Mouse (Mus musculus) embryonic facial prominence, embryonic 15.5 days (tissue): ENCODE measurements around the gene Amhr2. TPM values are rescaled to one million over a fixed set of nuclear protein-coding genes. Genes with fewer than 3 reads are reported as not detected.

Experiments
- ATAC-seq: fragments of 200-750 bp; cut with Nextera tagmentation; 2 replicates; pipeline ENCODE4 v1.8.0; 2017; ENCODE audit warnings: low read depth, moderate TSS enrichment; ENCODE audit not compliant: insufficient number of reproducible peaks, low FRiP score, low TSS enrichment
- H3K27ac ChIP-seq: fragments of 300-500 bp; sonication (generic); replicated peaks from 2 replicates; pipeline ENCODE4 v1.5.1; 2015; ENCODE audit warnings: mild to moderate bottlenecking, inconsistent platforms
- H3K27me3 ChIP-seq: fragments of 300-500 bp; sonication (generic); 2 replicates; pipeline ENCODE4 v1.6.1; 2015; ENCODE audit warnings: inconsistent platforms
- H3K36me3 ChIP-seq: fragments of 300-500 bp; sonication (generic); 2 replicates; pipeline ENCODE4 v1.6.1; 2015; ENCODE audit warnings: mild to moderate bottlenecking, inconsistent platforms
- H3K4me1 ChIP-seq: fragments of 300-500 bp; sonication (generic); 2 replicates; pipeline ENCODE4 v1.6.1; 2015; ENCODE audit warnings: inconsistent platforms
- H3K4me2 ChIP-seq: fragments of 300-500 bp; sonication (generic); replicated peaks from 2 replicates; pipeline ENCODE4 v1.6.1; 2015; ENCODE audit warnings: mild to moderate bottlenecking, inconsistent platforms
- H3K4me3 ChIP-seq: fragments of 300-500 bp; sonication (generic); replicated peaks from 2 replicates; pipeline ENCODE4 v1.5.1; 2015; ENCODE audit warnings: mild to moderate bottlenecking, inconsistent platforms
- H3K9ac ChIP-seq: fragments of 300-500 bp; sonication (generic); 2 replicates; pipeline ENCODE4 v1.6.1; 2015; ENCODE audit warnings: inconsistent platforms
- H3K9me3 ChIP-seq: fragments of 300-500 bp; sonication (generic); replicated peaks from 2 replicates; pipeline ENCODE4 v1.6.1; 2016; ENCODE audit warnings: inconsistent platforms
- WGBS: fragments of 180-500 bp; shearing (Covaris S2); methylation state at CpG from one replicate; pipeline ENCODE4 v1.1.7; 2015; 5-methylcytosine and 5-hydroxymethylcytosine counted together
- polyA plus RNA-seq: library from polyadenylated mRNA; unstranded; fragments of >200 nt; fragmentation: Nextera tagmentation; extraction: Ambion mirVana; gene quantifications from 2 replicates; pipeline ENCODE4 v1.2.1, GENCODE M21; 2015

Amhr2 gene
- polyA plus RNA-seq, 1 experiment from 2014 or later: 0.59 TPM

DNA sequence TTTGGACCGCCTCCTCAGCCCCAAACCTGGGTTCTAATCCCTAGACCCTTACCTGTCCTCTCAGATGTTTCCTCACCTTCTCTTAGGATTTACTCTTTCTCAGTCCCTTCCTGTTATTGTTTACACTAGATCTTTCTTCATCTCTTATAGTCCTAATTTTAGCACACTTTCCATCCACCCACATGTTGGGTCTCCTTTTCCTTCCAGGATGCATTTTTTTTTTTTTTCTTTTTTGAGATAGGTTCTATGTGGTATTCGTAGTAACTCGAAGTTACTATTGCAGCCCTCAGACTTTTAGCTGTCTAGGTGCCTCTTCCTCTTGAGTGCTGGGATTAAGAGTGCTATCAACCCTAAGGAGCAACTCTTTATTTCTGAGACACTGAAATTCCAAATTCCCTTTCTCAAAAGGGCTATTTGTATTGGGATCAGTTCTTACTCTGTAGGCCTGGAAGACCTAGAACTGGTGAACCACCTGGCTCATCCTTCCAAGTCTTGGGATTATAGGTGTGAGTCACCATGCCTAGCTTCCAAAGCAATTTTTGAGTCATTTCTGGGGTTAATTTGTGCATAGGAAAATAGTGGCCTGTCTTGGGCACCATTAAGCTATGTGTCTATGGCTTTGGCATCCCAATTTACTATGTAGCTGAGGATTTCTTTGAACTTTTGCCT is 38.1 kb upstream of the Amhr2 start:
- Histone ChIP-seq H3K4me3 (peak overlapping the region; percentile 59), H3K9ac (no peak overlapping the region; the same call in 1 of the 2 replicates), H3K4me2 (peak overlapping the region; percentile 40), H3K36me3 (peaks cover 37% of the 10 kb centered on the region), H3K27ac (peak overlapping the region; percentile 96), H3K4me1 (peaks cover 50% of the 10 kb centered on the region), H3K9me3 (no peaks in the 10 kb centered on the region), H3K27me3 (no peaks in the 10 kb centered on the region)
- ATAC-seq: no peak
- 11% methylated on average over 3 of the region's 3 CpGs for WGBS

DNA sequence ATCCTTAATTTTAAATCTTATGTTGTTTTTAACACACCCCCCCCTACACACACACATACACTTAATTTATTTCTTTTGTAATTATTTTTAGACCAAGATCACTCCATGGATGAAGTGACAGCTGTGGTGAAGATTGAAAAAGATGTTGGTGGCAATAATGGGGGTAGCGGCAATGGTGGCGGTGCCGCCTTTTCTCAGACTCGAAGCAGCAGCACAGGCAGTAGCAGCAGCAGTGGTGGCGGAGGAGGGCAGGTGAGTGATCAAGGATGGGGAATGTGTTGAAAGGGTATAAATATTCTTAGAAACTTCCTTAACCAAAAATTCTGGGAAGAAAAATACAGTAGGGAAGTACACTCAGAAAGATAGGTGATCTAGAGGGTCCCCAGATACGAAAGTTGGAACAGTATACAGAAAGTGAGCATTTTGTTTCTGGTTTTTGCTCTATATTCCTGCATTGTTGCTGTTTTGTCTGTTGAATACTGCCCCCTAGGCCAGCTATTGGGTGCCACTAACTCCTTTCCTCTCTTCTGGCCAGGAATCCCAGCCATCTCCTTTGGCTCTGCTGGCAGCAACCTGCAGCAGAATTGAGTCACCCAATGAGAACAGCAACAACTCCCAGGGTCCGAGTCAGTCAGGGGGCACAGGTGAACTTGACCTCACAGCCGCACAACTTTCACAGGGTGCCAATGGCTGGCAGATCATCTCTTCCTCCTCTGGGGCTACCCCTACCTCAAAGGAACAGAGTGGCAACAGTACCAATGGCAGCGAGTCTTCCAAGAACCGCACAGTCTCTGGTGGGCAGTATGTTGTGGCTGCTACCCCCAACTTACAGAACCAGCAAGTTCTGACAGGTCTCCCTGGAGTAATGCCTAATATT is 37.2 kb upstream of the Amhr2 start:
- 90% methylated on average over 10 of the region's 10 CpGs for WGBS
- H3K27me3 ChIP-seq: no peaks in the 10 kb centered on the region
- H3K36me3 ChIP-seq: peaks cover 43% of the 10 kb centered on the region
- H3K9ac ChIP-seq: no peak overlapping the region
- H3K27ac ChIP-seq: no peak overlapping the region
- ATAC-seq: no peak
- no peaks in the 10 kb centered on the region for H3K9me3 ChIP-seq
- H3K4me1 ChIP-seq: peaks cover 50% of the 10 kb centered on the region
- peak overlapping the region; percentile 4; the same call in 1 of the 2 replicates for H3K4me2 ChIP-seq
- no peak overlapping the region for H3K4me3 ChIP-seq

DNA sequence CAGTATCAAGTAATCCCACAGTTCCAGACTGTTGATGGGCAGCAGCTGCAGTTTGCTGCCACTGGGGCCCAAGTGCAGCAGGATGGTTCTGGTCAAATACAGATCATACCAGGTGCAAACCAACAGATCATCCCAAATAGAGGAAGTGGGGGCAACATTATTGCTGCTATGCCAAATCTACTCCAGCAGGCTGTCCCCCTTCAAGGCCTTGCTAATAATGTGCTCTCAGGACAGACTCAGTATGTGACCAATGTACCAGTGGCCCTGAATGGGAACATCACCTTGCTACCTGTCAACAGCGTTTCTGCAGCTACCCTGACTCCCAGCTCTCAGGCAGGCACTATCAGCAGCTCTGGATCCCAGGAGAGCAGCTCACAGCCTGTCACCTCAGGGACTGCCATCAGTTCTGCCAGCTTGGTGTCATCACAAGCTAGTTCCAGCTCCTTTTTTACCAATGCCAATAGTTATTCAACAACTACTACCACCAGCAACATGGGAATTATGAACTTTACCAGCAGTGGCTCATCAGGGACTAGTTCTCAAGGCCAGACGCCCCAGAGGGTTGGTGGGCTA is 36.5 kb upstream of the Amhr2 start:
- H3K4me2 ChIP-seq: no peak overlapping the region
- ATAC-seq: no peak
- peaks cover 46% of the 10 kb centered on the region for H3K36me3 ChIP-seq
- H3K4me3 ChIP-seq: no peak overlapping the region
- H3K27me3 ChIP-seq: no peaks in the 10 kb centered on the region
- H3K27ac ChIP-seq: no peak overlapping the region
- peaks cover 52% of the 10 kb centered on the region for H3K4me1 ChIP-seq
- H3K9me3 ChIP-seq: no peaks in the 10 kb centered on the region
- no peak overlapping the region for H3K9ac ChIP-seq
- WGBS: 71% methylated on average over 2 of the region's 2 CpGs

DNA sequence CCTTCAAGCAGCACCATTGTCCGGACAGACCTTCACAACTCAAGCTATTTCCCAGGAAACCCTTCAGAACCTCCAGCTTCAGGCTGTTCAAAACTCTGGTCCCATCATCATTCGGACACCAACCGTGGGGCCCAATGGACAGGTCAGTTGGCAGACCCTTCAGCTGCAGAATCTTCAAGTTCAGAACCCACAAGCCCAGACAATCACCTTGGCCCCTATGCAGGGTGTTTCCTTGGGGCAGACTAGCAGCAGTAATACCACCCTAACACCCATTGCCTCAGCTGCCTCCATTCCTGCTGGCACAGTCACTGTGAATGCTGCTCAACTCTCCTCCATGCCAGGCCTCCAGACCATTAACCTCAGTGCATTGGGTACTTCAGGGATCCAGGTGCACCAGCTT is 35.9 kb upstream of the Amhr2 start:
- peaks cover 52% of the 10 kb centered on the region for H3K4me1 ChIP-seq
- H3K36me3 ChIP-seq: peaks cover 49% of the 10 kb centered on the region
- 92% methylated on average over 3 of the region's 3 CpGs for WGBS
- no peak overlapping the region for H3K27ac ChIP-seq
- no peak overlapping the region for H3K9ac ChIP-seq
- no peaks in the 10 kb centered on the region for H3K9me3 ChIP-seq
- H3K4me2 ChIP-seq: peak overlapping the region; percentile 27
- no peak overlapping the region for H3K4me3 ChIP-seq
- H3K27me3 ChIP-seq: no peaks in the 10 kb centered on the region
- no peak for ATAC-seq

DNA sequence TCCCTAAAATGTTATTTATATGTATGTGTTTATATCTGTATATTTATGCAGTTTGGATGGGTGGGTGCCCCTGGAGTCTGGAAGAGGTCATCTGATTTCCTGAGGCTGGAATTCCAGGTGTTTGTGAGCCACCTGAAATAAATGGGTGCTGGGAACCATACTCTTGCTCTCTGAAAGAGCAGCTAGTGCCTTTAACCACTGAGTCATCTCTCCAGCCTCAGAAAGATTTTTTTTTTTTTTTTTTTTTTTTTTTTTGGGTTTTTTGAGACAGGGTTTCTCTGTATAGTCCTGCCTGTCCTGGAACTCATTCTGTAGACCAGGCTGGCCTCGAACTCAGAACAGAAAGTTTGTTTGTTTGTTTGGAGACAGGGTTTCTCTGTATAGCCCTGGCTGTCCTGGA is 34.1 kb upstream of the Amhr2 start:
- ATAC-seq: no peak
- peaks cover 57% of the 10 kb centered on the region for H3K36me3 ChIP-seq
- no peak overlapping the region; the same call in 1 of the 2 replicates for H3K4me2 ChIP-seq
- WGBS: 95% methylated on average over 1 of the region's 1 CpGs
- no peak overlapping the region for H3K4me3 ChIP-seq
- H3K9me3 ChIP-seq: no peaks in the 10 kb centered on the region
- no peak overlapping the region for H3K27ac ChIP-seq
- H3K27me3 ChIP-seq: no peaks in the 10 kb centered on the region
- H3K9ac ChIP-seq: no peak overlapping the region
- peaks cover 47% of the 10 kb centered on the region for H3K4me1 ChIP-seq

DNA sequence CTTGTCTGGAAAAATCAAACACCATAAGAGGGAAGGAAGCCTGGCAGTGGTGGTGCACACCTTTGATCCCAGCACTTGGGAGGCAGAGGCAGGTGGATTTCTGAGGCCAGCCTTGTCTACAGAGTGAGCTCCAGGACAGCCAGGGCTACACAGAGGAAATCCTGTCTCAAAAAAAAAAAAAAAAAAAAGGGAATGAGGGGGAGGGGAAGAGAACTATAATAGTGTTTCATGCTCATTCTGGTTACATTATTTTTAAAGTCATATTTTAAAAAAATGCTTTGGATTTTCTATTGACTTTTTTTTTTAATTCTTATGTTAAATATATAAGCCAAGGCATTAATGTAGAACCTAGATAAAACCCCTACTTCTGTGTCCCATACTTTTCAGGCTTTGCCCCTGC is 31.5 kb upstream of the Amhr2 start:
- H3K4me2 ChIP-seq: no peak overlapping the region
- no peak overlapping the region for H3K27ac ChIP-seq
- no peak for ATAC-seq
- peaks cover 29% of the 10 kb centered on the region for H3K4me1 ChIP-seq
- no peak overlapping the region for H3K4me3 ChIP-seq
- no peak overlapping the region for H3K9ac ChIP-seq
- peaks cover 47% of the 10 kb centered on the region for H3K36me3 ChIP-seq
- no peaks in the 10 kb centered on the region for H3K27me3 ChIP-seq
- no peaks in the 10 kb centered on the region for H3K9me3 ChIP-seq

DNA sequence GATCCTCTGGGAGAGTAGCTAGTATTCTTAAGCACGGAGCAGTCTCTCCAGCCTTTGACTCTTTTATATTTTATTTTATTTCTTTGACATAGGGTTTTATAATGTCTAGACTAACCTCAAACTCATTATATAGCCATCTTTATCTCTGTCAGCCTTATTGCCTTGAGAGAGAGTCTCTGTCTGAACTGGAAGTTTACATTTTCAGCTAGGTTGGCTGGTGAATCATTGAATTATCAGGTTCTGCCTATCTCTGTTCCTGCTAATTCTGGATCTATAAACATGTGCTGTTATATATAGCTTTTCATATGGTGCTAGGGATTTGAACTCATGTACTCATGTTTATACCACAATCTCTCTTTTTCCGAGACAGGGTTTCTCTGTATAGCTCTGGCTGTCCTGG is 27.6 kb upstream of the Amhr2 start:
- Histone ChIP-seq H3K4me1 (0 out of 2 replicates have a peak, but pooled peaks cover 2% of the 10 kb centered on the region), H3K27ac (no peak overlapping the region), H3K4me3 (no peak overlapping the region), H3K9ac (no peak overlapping the region), H3K4me2 (no peak overlapping the region), H3K9me3 (no peaks in the 10 kb centered on the region), H3K27me3 (no peaks in the 10 kb centered on the region), H3K36me3 (peaks cover 29% of the 10 kb centered on the region)
- no peak for ATAC-seq
- 91% methylated on average over 2 of the region's 2 CpGs for WGBS

DNA sequence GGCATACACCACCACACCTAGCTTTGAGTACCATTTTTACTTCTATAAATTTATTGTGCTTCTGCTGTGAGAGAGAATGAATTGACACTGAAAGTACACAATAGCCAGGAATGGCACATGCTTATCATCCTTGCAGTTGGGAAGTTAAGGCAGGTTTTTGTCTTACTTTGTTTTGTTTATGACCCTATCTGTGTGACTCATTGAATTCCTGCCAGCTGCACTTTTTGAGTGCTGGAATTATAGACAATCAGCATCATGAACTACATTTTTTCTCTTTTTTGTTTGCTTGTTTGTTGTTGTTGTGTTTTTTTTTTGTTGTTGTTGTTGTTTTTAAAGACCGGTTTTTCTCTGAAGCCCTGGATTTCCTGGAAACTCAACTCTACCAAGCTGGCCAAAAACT is 24.2 kb upstream of the Amhr2 start:
- peaks cover 32% of the 10 kb centered on the region for H3K36me3 ChIP-seq
- no peak for ATAC-seq
- 55% methylated on average over 1 of the region's 1 CpGs for whole genome bisulfite sequencing
- no peak overlapping the region for H3K9ac ChIP-seq
- no peaks in the 10 kb centered on the region for H3K4me1 ChIP-seq
- no peaks in the 10 kb centered on the region for H3K9me3 ChIP-seq
- no peak overlapping the region for H3K27ac ChIP-seq
- no peaks in the 10 kb centered on the region for H3K27me3 ChIP-seq
- H3K4me2 ChIP-seq: no peak overlapping the region
- no peak overlapping the region for H3K4me3 ChIP-seq

DNA sequence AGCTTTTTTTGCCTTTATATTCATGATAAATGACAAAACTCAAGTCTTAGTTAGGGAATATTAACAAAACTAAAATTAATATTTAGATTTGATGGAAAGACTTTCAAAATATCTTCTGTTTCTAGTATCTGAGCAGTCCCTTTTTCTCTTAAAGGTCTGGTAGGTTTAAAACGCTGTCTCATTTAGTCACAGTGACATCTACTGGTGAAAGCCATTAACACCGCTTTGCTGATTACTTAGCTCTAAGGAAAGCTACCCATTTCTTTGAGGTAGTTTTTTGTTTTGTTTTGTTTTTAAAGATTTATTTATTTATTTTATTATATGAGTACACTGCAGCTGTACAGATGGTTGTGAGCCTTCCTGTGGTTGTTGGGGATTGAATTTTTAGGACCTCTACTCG is 23.7 kb upstream of the Amhr2 start:
- peaks cover 36% of the 10 kb centered on the region for H3K36me3 ChIP-seq
- no peaks in the 10 kb centered on the region for H3K27me3 ChIP-seq
- H3K4me1 ChIP-seq: no peaks in the 10 kb centered on the region
- no peak overlapping the region for H3K9ac ChIP-seq
- 54% methylated on average over 3 of the region's 3 CpGs for WGBS
- H3K4me3 ChIP-seq: no peak overlapping the region
- no peaks in the 10 kb centered on the region for H3K9me3 ChIP-seq
- H3K4me2 ChIP-seq: no peak overlapping the region
- no peak for ATAC-seq
- no peak overlapping the region for H3K27ac ChIP-seq

DNA sequence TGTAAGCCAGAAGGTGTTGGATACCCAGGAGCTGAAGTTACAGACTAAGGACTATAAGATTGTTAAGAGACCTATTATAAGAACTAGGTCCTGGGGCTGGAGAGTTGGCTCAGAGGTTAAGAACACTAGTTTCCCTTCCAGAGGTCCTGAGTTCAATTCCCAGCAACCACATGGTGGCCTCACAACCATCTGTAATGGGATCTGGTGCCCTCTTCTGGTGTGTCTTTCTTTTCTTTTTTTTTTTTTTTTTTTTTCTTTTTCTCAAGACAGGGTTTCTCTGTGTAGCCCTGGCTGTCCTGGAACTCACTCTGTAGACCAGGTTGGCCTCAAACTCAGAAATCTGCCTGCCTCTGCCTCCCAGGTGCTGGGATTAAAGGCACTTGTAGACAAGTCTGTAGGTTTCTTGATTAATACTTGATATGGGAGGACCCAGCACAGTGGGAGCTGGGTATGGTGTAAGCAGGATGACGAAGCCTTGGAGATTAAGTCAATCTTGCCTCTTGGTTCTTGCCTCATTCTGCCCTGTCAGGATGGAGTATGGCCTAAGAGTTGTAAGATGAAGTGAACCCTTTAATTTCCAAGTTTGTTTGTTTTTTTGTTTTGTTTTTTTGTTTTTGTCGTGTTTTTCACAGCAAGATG is 21.4 kb upstream of the Amhr2 start:
- Histone ChIP-seq H3K27ac (no peak overlapping the region), H3K4me1 (no peaks in the 10 kb centered on the region), H3K36me3 (peaks cover 56% of the 10 kb centered on the region), H3K27me3 (no peaks in the 10 kb centered on the region), H3K4me2 (no peak overlapping the region), H3K4me3 (no peak overlapping the region), H3K9ac (no peak overlapping the region), H3K9me3 (no peaks in the 10 kb centered on the region)
- WGBS: 94% methylated on average over 2 of the region's 2 CpGs
- ATAC-seq: no peak

DNA sequence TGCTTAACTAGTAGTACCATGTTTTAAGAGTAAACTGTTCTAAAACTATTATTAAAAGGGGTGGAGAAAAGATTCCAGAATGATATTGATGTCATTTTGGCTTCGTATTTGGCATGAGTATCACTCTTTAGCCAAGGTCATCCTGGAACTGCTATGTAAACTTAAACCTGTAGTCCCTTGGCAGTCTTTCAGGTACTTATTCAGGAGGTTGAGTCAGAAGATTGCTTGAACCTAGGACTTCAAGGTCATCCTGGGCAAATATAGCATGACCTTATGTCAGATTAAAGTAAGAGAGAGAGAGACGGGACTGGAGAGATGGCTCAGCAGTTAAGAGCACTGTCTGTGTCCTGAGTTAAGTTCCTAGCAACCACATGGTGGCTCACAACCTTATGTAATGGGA is 20.5 kb upstream of the Amhr2 start:
- 90% methylated on average over 2 of the region's 2 CpGs for WGBS
- Histone ChIP-seq H3K27me3 (no peaks in the 10 kb centered on the region), H3K4me3 (no peak overlapping the region), H3K36me3 (peaks cover 56% of the 10 kb centered on the region), H3K9me3 (no peaks in the 10 kb centered on the region), H3K4me1 (no peaks in the 10 kb centered on the region), H3K4me2 (no peak overlapping the region), H3K27ac (no peak overlapping the region), H3K9ac (no peak overlapping the region)
- ATAC-seq: no peak
